Mouse (Mus musculus): ENCODE measurements around the gene Gnaz. TPM values are rescaled to one million over a fixed set of nuclear protein-coding genes. Genes with fewer than 3 reads are reported as not detected.
A peak's percentile ranks its signal among the peaks of the same experiment; 100 is the strongest.

Gnaz gene
- polyA plus RNA-seq, 2 experiments: 2.2 to 2.5 TPM

- Histone ChIP-seq H3K4me1 (replicated peaks; ENCODE audit: control insufficient read depth in 2 of 2, insufficient read depth in 2 of 2, low read length in 1 of 2) (no peaks in the 10 kb centered on the region), H3K9ac (replicated peaks) (no peak overlapping the region), H3K27me3 (ENCODE audit: control insufficient read depth, insufficient read depth, low read length) (no peaks in the 10 kb centered on the region), H3K4me3 (ENCODE audit: insufficient read depth in 1 of 2, low read depth in 2 of 2, low read length in 2 of 2) (no peak overlapping the region), H3K9me3 (ENCODE audit: control insufficient read depth, low read length) (no peaks in the 10 kb centered on the region), H3K4me2 (ENCODE audit: low read depth) (no peak overlapping the region), H3K27ac (no peak overlapping the region), H3K36me3 (replicated peaks; ENCODE audit: control insufficient read depth, insufficient read depth, low read depth) (no peaks in the 10 kb centered on the region)
- ATAC-seq (ENCODE audit: insufficient read depth) (peak; percentile 67; the same call in 1 of the 2 replicates), DNase-seq (ENCODE audit: low read depth in 3 of 3, low spot score in 3 of 3) (no peak)
- 16% methylated on average over 3 of the region's 3 CpGs for WGBS (ENCODE audit: insufficient replicate concordance)
- TF ChIP-seq CTCF (IDR thresholded peaks at IDR 0.05; ENCODE audit: low read depth) (no peak), EP300 (IDR thresholded peaks at IDR 0.05; ENCODE audit: low read depth) (no peak)
These were observed 37.1 kb downstream of the Gnaz start for GRCm38 (mm10) chr10:75004067-75004466.

- H3K9ac ChIP-seq (replicated peaks): no peak overlapping the region
- 62% methylated on average over 8 of the region's 8 CpGs for WGBS (ENCODE audit: insufficient replicate concordance)
- ATAC-seq (ENCODE audit: insufficient read depth) (no peak), DNase-seq (ENCODE audit: low read depth in 3 of 3, low spot score in 3 of 3) (no peak)
- H3K36me3 ChIP-seq (replicated peaks; ENCODE audit: control insufficient read depth, insufficient read depth, low read depth): no peaks in the 10 kb centered on the region
- no peak overlapping the region for H3K4me2 ChIP-seq (ENCODE audit: low read depth)
- H3K9me3 ChIP-seq (ENCODE audit: control insufficient read depth, low read length): no peaks in the 10 kb centered on the region
- TF ChIP-seq CTCF (IDR thresholded peaks at IDR 0.05; ENCODE audit: low read depth): no peak
- no peak for TF ChIP-seq EP300 (IDR thresholded peaks at IDR 0.05; ENCODE audit: low read depth)
- no peak overlapping the region for H3K27ac ChIP-seq
- H3K27me3 ChIP-seq (ENCODE audit: control insufficient read depth, insufficient read depth, low read length): no peaks in the 10 kb centered on the region
- no peaks in the 10 kb centered on the region for H3K4me1 ChIP-seq (replicated peaks; ENCODE audit: control insufficient read depth in 2 of 2, insufficient read depth in 2 of 2, low read length in 1 of 2)
- no peak overlapping the region for H3K4me3 ChIP-seq (ENCODE audit: insufficient read depth in 1 of 2, low read depth in 2 of 2, low read length in 2 of 2)
These were observed 40.1 kb downstream of the Gnaz start for GRCm38 (mm10) chr10:75006889-75007662.

GRCm38 (mm10) chr10:75010704-75011103, 43.7 kb downstream of the Gnaz start:
- no peaks in the 10 kb centered on the region for H3K9me3 ChIP-seq (ENCODE audit: control insufficient read depth, low read length)
- H3K9ac ChIP-seq (replicated peaks): no peak overlapping the region
- ATAC-seq (ENCODE audit: insufficient read depth) (no peak), DNase-seq (ENCODE audit: low read depth in 3 of 3, low spot score in 3 of 3) (no peak)
- H3K4me1 ChIP-seq (replicated peaks; ENCODE audit: control insufficient read depth in 2 of 2, insufficient read depth in 2 of 2, low read length in 1 of 2): no peaks in the 10 kb centered on the region
- H3K4me2 ChIP-seq (ENCODE audit: low read depth): no peak overlapping the region
- no peaks in the 10 kb centered on the region for H3K27me3 ChIP-seq (ENCODE audit: control insufficient read depth, insufficient read depth, low read length)
- H3K4me3 ChIP-seq (ENCODE audit: insufficient read depth in 1 of 2, low read depth in 2 of 2, low read length in 2 of 2): no peak overlapping the region
- H3K27ac ChIP-seq: no peak overlapping the region
- no peaks in the 10 kb centered on the region for H3K36me3 ChIP-seq (replicated peaks; ENCODE audit: control insufficient read depth, insufficient read depth, low read depth)
- TF ChIP-seq CTCF (IDR thresholded peaks at IDR 0.05; ENCODE audit: low read depth) (no peak), EP300 (IDR thresholded peaks at IDR 0.05; ENCODE audit: low read depth) (no peak)
- 78% methylated on average over 15 of the region's 15 CpGs for WGBS (ENCODE audit: insufficient replicate concordance)

- no peaks in the 10 kb centered on the region for H3K36me3 ChIP-seq (replicated peaks; ENCODE audit: control insufficient read depth, insufficient read depth, low read depth)
- 68% methylated on average over 14 of the region's 14 CpGs for WGBS (ENCODE audit: insufficient replicate concordance)
- no peak overlapping the region for H3K27ac ChIP-seq
- H3K4me3 ChIP-seq (ENCODE audit: insufficient read depth in 1 of 2, low read depth in 2 of 2, low read length in 2 of 2): no peak overlapping the region
- DNase-seq (ENCODE audit: low read depth in 3 of 3, low spot score in 3 of 3) (no peak), ATAC-seq (ENCODE audit: insufficient read depth) (no peak)
- H3K4me1 ChIP-seq (replicated peaks; ENCODE audit: control insufficient read depth in 2 of 2, insufficient read depth in 2 of 2, low read length in 1 of 2): no peaks in the 10 kb centered on the region
- TF ChIP-seq CTCF (IDR thresholded peaks at IDR 0.05; ENCODE audit: low read depth): no peak
- no peak for TF ChIP-seq EP300 (IDR thresholded peaks at IDR 0.05; ENCODE audit: low read depth)
- no peak overlapping the region for H3K9ac ChIP-seq (replicated peaks)
- H3K27me3 ChIP-seq (ENCODE audit: control insufficient read depth, insufficient read depth, low read length): no peaks in the 10 kb centered on the region
- no peaks in the 10 kb centered on the region for H3K9me3 ChIP-seq (ENCODE audit: control insufficient read depth, low read length)
- H3K4me2 ChIP-seq (ENCODE audit: low read depth): no peak overlapping the region
These were observed 48.5 kb downstream of the Gnaz start for GRCm38 (mm10) chr10:75015465-75015864.

GRCm38 (mm10) chr10:75016481-75016880, 49.5 kb downstream of the Gnaz start:
- H3K27ac ChIP-seq: no peak overlapping the region
- no peaks in the 10 kb centered on the region for H3K36me3 ChIP-seq (replicated peaks; ENCODE audit: control insufficient read depth, insufficient read depth, low read depth)
- H3K4me1 ChIP-seq (replicated peaks; ENCODE audit: control insufficient read depth in 2 of 2, insufficient read depth in 2 of 2, low read length in 1 of 2): no peaks in the 10 kb centered on the region
- H3K9me3 ChIP-seq (ENCODE audit: control insufficient read depth, low read length): no peaks in the 10 kb centered on the region
- 66% methylated on average over 4 of the region's 4 CpGs for WGBS (ENCODE audit: insufficient replicate concordance)
- no peaks in the 10 kb centered on the region for H3K27me3 ChIP-seq (ENCODE audit: control insufficient read depth, insufficient read depth, low read length)
- DNase-seq (ENCODE audit: low read depth in 3 of 3, low spot score in 3 of 3) (no peak), ATAC-seq (ENCODE audit: insufficient read depth) (no peak)
- no peak for TF ChIP-seq CTCF (IDR thresholded peaks at IDR 0.05; ENCODE audit: low read depth)
- TF ChIP-seq EP300 (IDR thresholded peaks at IDR 0.05; ENCODE audit: low read depth): no peak
- H3K4me2 ChIP-seq (ENCODE audit: low read depth): no peak overlapping the region
- no peak overlapping the region for H3K9ac ChIP-seq (replicated peaks)
- H3K4me3 ChIP-seq (ENCODE audit: insufficient read depth in 1 of 2, low read depth in 2 of 2, low read length in 2 of 2): no peak overlapping the region

Data from liver, embryonic 14.5 days (tissue).